34 mouse cellular contexts compared by ENCODE assay signal in the genomic region with DNA sequence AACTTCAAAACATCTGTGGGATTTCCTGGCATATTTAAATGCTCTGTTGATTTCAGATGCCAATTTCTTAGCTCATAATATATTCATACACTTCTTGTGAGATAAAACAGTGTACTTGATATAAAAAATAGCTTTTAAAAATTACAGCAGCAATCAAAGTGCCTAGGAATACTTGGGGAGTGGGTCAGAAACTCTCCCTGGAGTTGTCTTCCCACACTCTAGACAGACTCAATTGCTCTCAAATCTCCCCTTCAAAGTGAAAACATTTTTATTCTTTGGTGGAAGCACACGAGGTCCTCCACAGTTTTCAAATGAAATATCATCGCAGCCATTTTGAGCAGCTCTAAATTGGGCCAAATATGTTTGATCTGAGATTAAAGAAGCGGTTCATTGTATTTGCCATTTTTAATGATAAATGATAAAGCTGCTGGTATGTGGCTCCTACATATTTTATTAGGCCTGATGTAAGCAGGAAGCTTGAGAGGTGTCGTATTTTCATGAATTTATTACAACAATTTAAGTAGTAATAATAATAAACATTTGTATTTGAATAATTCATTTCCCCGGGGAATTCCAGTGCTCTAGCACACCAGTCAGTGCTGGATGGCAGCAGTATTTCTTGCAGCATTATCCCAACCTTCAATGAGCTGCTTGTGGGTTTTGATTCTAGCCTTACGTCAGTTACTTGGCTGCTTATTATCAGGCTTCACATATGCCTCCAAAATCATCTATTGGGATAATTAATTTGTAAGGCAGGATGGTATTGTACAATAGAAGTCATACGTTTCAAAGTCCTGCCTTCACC. TPM values are rescaled to one million over a fixed set of nuclear protein-coding genes. Genes with fewer than 3 reads are reported as not detected.
DNase-seq lines count a peak whose midpoint lies in the region; ATAC-seq lines count a peak whose summit lies in the region.
"Had no signal": no experiment of that assay in that cellular context is flagged by ENCODE, and none has a peak within 500 bp of the region (broad histone marks: within the 10 kb centered on the region; RNA-seq: fewer than 3 reads in every experiment).

No protein-coding gene starts in this region.

- no peaks in the 10 kb centered on the region; the same call in 1 of the 2 replicates for H3K4me1 ChIP-seq in midbrain, embryonic 12.5 days
- H3K4me1 ChIP-seq in midbrain, embryonic 11.5 days (ENCODE audit: control insufficient read depth, insufficient read depth, low read length): no peaks in the 10 kb centered on the region
- H3K4me1 ChIP-seq in hindbrain, embryonic 14.5 days (replicated peaks; ENCODE audit: control insufficient read depth, insufficient read depth, low read length): no peaks in the 10 kb centered on the region
- H3K4me1 ChIP-seq in midbrain, embryonic 16.5 days (ENCODE audit: control insufficient read depth, insufficient read depth, low read length): no peaks in the 10 kb centered on the region; the same call in 1 of the 2 replicates
- H3K4me1 ChIP-seq: embryonic facial prominence, embryonic 12.5 days; kidney, embryonic 15.5 days; limb, embryonic 13.5 days; liver, embryonic 12.5 days; megakaryocyte, embryonic 14.5 days had no signal

- no peak overlapping the region for H3K4me3 ChIP-seq in midbrain, embryonic 12.5 days
- no peak overlapping the region for H3K4me3 ChIP-seq in midbrain, embryonic 11.5 days (ENCODE audit: low read depth, low read length)
- no peak overlapping the region for H3K4me3 ChIP-seq in hindbrain, embryonic 14.5 days (replicated peaks; ENCODE audit: low read length)
- no peak overlapping the region for H3K4me3 ChIP-seq in midbrain, embryonic 16.5 days (ENCODE audit: low read depth, low read length)
- H3K4me3 ChIP-seq: embryonic facial prominence, embryonic 12.5 days; forebrain, embryonic 10.5 days; gastrocnemius, adult 2 months; kidney, embryonic 15.5 days; layer of hippocampus, adult 2 months; left cerebral cortex, adult 2 months; limb, embryonic 13.5 days; liver, embryonic 12.5 days; megakaryocyte, embryonic 14.5 days had no signal

- 74% methylated on average over 7 of the region's 7 CpGs for WGBS in midbrain, embryonic 12.5 days
- WGBS in midbrain, embryonic 11.5 days: 79% methylated on average over 7 of the region's 7 CpGs
- 62% methylated on average over 7 of the region's 7 CpGs for WGBS in hindbrain, embryonic 14.5 days
- WGBS in midbrain, embryonic 16.5 days: 55% methylated on average over 7 of the region's 7 CpGs

- H3K27ac ChIP-seq in midbrain, embryonic 12.5 days (replicated peaks): no peak overlapping the region
- no peak overlapping the region for H3K27ac ChIP-seq in midbrain, embryonic 11.5 days (ENCODE audit: low read depth, low read length)
- H3K27ac ChIP-seq in hindbrain, embryonic 14.5 days: no peak overlapping the region
- no peak overlapping the region for H3K27ac ChIP-seq in midbrain, embryonic 16.5 days (ENCODE audit: low read length)
- H3K27ac ChIP-seq: embryonic facial prominence, embryonic 12.5 days; forebrain, embryonic 10.5 days; gastrocnemius, adult 2 months; kidney, embryonic 15.5 days; layer of hippocampus, adult 2 months; left cerebral cortex, adult 2 months; limb, embryonic 13.5 days; liver, embryonic 12.5 days had no signal

- no peaks in the 10 kb centered on the region; the same call in 1 of the 2 replicates for H3K27me3 ChIP-seq in midbrain, embryonic 12.5 days
- H3K27me3 ChIP-seq in midbrain, embryonic 11.5 days (ENCODE audit: control insufficient read depth, insufficient read depth, low read length): no peaks in the 10 kb centered on the region
- no peaks in the 10 kb centered on the region for H3K27me3 ChIP-seq in hindbrain, embryonic 14.5 days (ENCODE audit: control insufficient read depth, insufficient read depth, low read length)
- H3K27me3 ChIP-seq in midbrain, embryonic 16.5 days (ENCODE audit: control insufficient read depth, insufficient read depth, low read depth, low read length): no peaks in the 10 kb centered on the region
- H3K27me3 ChIP-seq: embryonic facial prominence, embryonic 12.5 days; limb, embryonic 13.5 days had no signal

- no peak overlapping the region for H3K9ac ChIP-seq in midbrain, embryonic 12.5 days (replicated peaks)
- no peak overlapping the region for H3K9ac ChIP-seq in midbrain, embryonic 11.5 days (ENCODE audit: low read length)
- H3K9ac ChIP-seq in hindbrain, embryonic 14.5 days: no peak overlapping the region
- H3K9ac ChIP-seq in midbrain, embryonic 16.5 days (ENCODE audit: low read depth, low read length): no peak overlapping the region
- H3K9ac ChIP-seq: embryonic facial prominence, embryonic 12.5 days; kidney, embryonic 15.5 days; limb, embryonic 13.5 days; liver, embryonic 12.5 days had no signal

- no peaks in the 10 kb centered on the region for H3K9me3 ChIP-seq in midbrain, embryonic 12.5 days
- H3K9me3 ChIP-seq in midbrain, embryonic 11.5 days (ENCODE audit: control insufficient read depth, low read length): no peaks in the 10 kb centered on the region
- H3K9me3 ChIP-seq in hindbrain, embryonic 14.5 days (ENCODE audit: control insufficient read depth, low read length): no peaks in the 10 kb centered on the region
- H3K9me3 ChIP-seq in midbrain, embryonic 16.5 days (replicated peaks; ENCODE audit: control insufficient read depth, low read length, poor library complexity, severe bottlenecking): no peaks in the 10 kb centered on the region
- H3K9me3 ChIP-seq: embryonic facial prominence, embryonic 12.5 days; forebrain, embryonic 10.5 days; kidney, embryonic 15.5 days; limb, embryonic 13.5 days; liver, embryonic 12.5 days had no signal

- DNase-seq in midbrain, embryonic 11.5 days (ENCODE audit: low spot score, missing footprints): no peak
- no peak for DNase-seq in hindbrain, embryonic 14.5 days (ENCODE audit: low spot score)
- DNase-seq in thymus, postnatal 4 days: no peak
- no peak for DNase-seq in kidney, adult 9 months
- no peak for DNase-seq in retina, postnatal 1 day
- DNase-seq: adrenal gland, postnatal 10 days; cerebellum, adult 11 months; cerebellum, adult 9-11 months; embryo, embryonic 11 days; gastrocnemius, adult 2 months; gastrocnemius, postnatal 36 days; heart, adult 18-20 months; heart, postnatal 36 days; kidney, adult 11 months; kidney, postnatal 36 days; lung, adult 18-20 months; lung, postnatal 4 days; spleen, adult 18-20 months; thymus, postnatal 25 days had no signal

- H3K4me2 ChIP-seq in midbrain, embryonic 12.5 days (replicated peaks): no peak overlapping the region
- no peak overlapping the region for H3K4me2 ChIP-seq in midbrain, embryonic 11.5 days
- no peak overlapping the region for H3K4me2 ChIP-seq in hindbrain, embryonic 14.5 days (replicated peaks)
- H3K4me2 ChIP-seq in midbrain, embryonic 16.5 days (ENCODE audit: low read length): no peak overlapping the region
- H3K4me2 ChIP-seq: embryonic facial prominence, embryonic 12.5 days; heart, embryonic 11.5 days; kidney, embryonic 15.5 days; limb, embryonic 13.5 days; liver, embryonic 12.5 days had no signal

- 0 out of 2 replicates have a peak, but pooled peaks have one; percentile 38 for ATAC-seq in midbrain, embryonic 12.5 days (ENCODE audit: low FRiP score, low read depth)
- no peak for ATAC-seq in midbrain, embryonic 11.5 days (ENCODE audit: low FRiP score)
- peak; percentile 62 for ATAC-seq in hindbrain, embryonic 14.5 days (ENCODE audit: low FRiP score)
- peak; percentile 83 for ATAC-seq in midbrain, embryonic 16.5 days
- ATAC-seq: forebrain, embryonic 16.5 days; inflammation-experienced regulatory T-cells, adult 6 months; liver, embryonic 12.5 days; lung, postnatal 0 days; Patski had no signal

- no peaks in the 10 kb centered on the region for H3K36me3 ChIP-seq in midbrain, embryonic 12.5 days
- H3K36me3 ChIP-seq in midbrain, embryonic 11.5 days (ENCODE audit: control insufficient read depth, insufficient read depth, low read length): no peaks in the 10 kb centered on the region
- H3K36me3 ChIP-seq in hindbrain, embryonic 14.5 days (replicated peaks; ENCODE audit: control insufficient read depth, insufficient read depth): no peaks in the 10 kb centered on the region
- H3K36me3 ChIP-seq in midbrain, embryonic 16.5 days (ENCODE audit: control insufficient read depth, insufficient read depth, low read length): no peaks in the 10 kb centered on the region
- H3K36me3 ChIP-seq: embryonic facial prominence, embryonic 12.5 days; forebrain, embryonic 10.5 days; kidney, embryonic 15.5 days; limb, embryonic 13.5 days; liver, embryonic 12.5 days had no signal

RNA-seq across cellular contexts. Expression of a gene that starts 7.2 kb away (rescaled TPM):
- polyA plus RNA-seq in midbrain, embryonic 12.5 days (2016; fragmentation: Nextera tagmentation; extraction: Ambion mirVana): 1.5 and 1.7 TPM in 2 replicates
- polyA plus RNA-seq in midbrain, embryonic 11.5 days (2014; fragmentation: Nextera tagmentation; extraction: Ambion mirVana): 1.7 TPM in 2 replicates
- polyA plus RNA-seq in hindbrain, embryonic 14.5 days (2014; fragmentation: Nextera tagmentation; extraction: Ambion mirVana): 2.4 and 2.6 TPM in 2 replicates
- 1.2 and 1.7 TPM in 2 replicates for polyA plus RNA-seq in midbrain, embryonic 16.5 days (2015; fragmentation: Nextera tagmentation; extraction: Ambion mirVana)
- polyA plus RNA-seq: inflammation-experienced regulatory T-cells, adult 6 months had no signal
